Mouse (Mus musculus): ENCODE data around the gene Nat8l. TPM values are rescaled to one million over a fixed set of nuclear protein-coding genes. Genes with fewer than 3 reads are reported as not detected.

The Nat8l gene
- polyA plus RNA-seq, 1 experiment from 2014 or later: 3.2 TPM

DNA sequence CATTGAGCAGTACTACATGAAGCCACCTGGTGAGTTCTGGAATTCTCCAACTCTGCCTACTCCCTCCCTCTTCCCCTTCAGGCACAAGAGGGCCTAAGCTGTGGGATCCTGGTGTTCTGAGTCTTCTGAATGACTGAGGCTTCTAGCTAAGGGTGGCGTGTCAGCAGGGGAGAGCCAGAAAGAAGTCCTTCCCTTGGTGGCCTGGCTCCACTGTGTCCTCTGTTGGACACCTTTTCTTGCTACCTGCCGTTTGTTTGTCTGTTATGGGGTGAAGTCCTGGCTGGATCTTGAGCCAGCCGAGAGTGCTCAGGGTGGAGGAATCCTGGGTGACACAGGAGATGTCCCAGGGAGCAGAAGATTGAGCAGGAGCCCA lies 2.7 kb downstream of the Nat8l start:
- no peaks in the 10 kb centered on the region for H3K9me3 ChIP-seq (ENCODE audit: control insufficient read depth, low read length)
- ATAC-seq (ENCODE audit: low FRiP score, low TSS enrichment) (no peak), DNase-seq (no peak)
- no peaks in the 10 kb centered on the region for H3K27me3 ChIP-seq (ENCODE audit: control insufficient read depth, insufficient read depth, low read length)
- H3K4me1 ChIP-seq (ENCODE audit: control insufficient read depth, insufficient read depth, low read length): peaks cover 29% of the 10 kb centered on the region
- peak overlapping the region; percentile 64 for H3K4me2 ChIP-seq (ENCODE audit: low read length)
- 88% methylated on average over 3 of the region's 3 CpGs for WGBS
- no peak overlapping the region for H3K27ac ChIP-seq (replicated peaks; ENCODE audit: low read depth, low read length)
- H3K9ac ChIP-seq (replicated peaks; ENCODE audit: low read length): peak overlapping the region; percentile 88; the same call in 1 of the 2 replicates
- peaks cover 21% of the 10 kb centered on the region for H3K36me3 ChIP-seq (ENCODE audit: control insufficient read depth, insufficient read depth, low read length)
- peak overlapping the region; percentile 85 for H3K4me3 ChIP-seq (replicated peaks; ENCODE audit: low read depth, low read length)

DNA sequence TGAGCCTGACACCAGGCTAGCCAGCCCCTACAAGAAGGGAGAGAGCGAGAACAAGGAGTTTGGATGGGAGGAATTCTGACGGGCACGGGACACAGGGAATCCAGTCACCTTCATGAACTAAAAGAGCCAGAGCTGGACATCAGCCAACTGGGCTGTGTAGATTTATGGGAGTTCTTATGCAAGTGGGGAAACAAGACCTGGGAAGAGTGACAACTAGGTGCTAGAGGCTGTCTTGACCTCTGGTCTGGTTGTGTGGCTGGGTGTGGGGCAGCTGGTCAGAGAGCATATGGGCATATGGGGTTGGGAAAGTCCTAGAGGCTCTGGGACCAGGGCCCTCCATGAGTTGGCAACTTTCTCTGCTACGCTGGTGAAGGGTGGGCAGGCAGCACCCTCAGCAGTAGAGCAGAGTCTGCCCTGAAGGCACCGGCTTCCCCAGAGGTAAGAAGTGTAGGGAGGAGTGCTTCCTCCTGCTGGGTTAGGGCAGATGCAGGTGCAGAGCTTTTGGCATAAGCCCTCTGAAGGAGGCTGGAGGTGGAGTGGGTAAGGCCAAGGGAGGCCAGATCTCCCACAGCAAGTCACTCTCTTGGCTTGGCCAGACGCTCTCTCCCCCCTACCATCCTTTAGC lies 3.8 kb downstream of the Nat8l start:
- H3K9ac ChIP-seq (replicated peaks; ENCODE audit: low read length): no peak overlapping the region; the same call in 1 of the 2 replicates
- no peak overlapping the region for H3K27ac ChIP-seq (replicated peaks; ENCODE audit: low read depth, low read length)
- no peak for DNase-seq
- WGBS: 90% methylated on average over 6 of the region's 6 CpGs
- no peaks in the 10 kb centered on the region for H3K9me3 ChIP-seq (ENCODE audit: control insufficient read depth, low read length)
- H3K4me2 ChIP-seq (ENCODE audit: low read length): peak overlapping the region; percentile 64
- no peak overlapping the region for H3K4me3 ChIP-seq (replicated peaks; ENCODE audit: low read depth, low read length)
- peaks cover 24% of the 10 kb centered on the region for H3K36me3 ChIP-seq (ENCODE audit: control insufficient read depth, insufficient read depth, low read length)
- H3K4me1 ChIP-seq (ENCODE audit: control insufficient read depth, insufficient read depth, low read length): peaks cover 29% of the 10 kb centered on the region
- ATAC-seq (ENCODE audit: low FRiP score, low TSS enrichment): no peak
- no peaks in the 10 kb centered on the region for H3K27me3 ChIP-seq (ENCODE audit: control insufficient read depth, insufficient read depth, low read length)

DNA sequence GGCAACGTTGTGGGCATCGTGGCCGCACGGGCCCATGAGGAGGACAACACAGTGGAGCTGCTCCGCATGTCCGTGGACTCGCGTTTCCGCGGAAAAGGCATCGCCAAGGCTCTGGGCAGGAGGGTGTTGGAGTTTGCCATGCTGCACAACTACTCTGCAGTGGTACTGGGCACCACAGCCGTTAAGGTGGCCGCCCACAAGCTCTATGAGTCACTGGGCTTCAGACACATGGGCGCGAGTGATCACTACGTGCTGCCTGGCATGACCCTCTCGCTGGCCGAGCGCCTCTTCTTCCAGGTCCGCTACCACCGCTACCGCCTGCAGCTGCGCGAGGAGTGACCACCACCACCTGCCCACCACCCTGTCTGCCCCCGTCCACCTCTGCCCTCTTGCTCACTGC lies 5.0 kb downstream of the Nat8l start:
- ATAC-seq (ENCODE audit: low FRiP score, low TSS enrichment) (no peak), DNase-seq (no peak)
- peaks cover 24% of the 10 kb centered on the region for H3K4me1 ChIP-seq (ENCODE audit: control insufficient read depth, insufficient read depth, low read length)
- no peaks in the 10 kb centered on the region for H3K27me3 ChIP-seq (ENCODE audit: control insufficient read depth, insufficient read depth, low read length)
- WGBS: 98% methylated on average over 25 of the region's 25 CpGs
- H3K36me3 ChIP-seq (ENCODE audit: control insufficient read depth, insufficient read depth, low read length): peaks cover 24% of the 10 kb centered on the region
- no peak overlapping the region for H3K9ac ChIP-seq (replicated peaks; ENCODE audit: low read length)
- H3K4me2 ChIP-seq (ENCODE audit: low read length): no peak overlapping the region
- H3K9me3 ChIP-seq (ENCODE audit: control insufficient read depth, low read length): no peaks in the 10 kb centered on the region
- no peak overlapping the region for H3K27ac ChIP-seq (replicated peaks; ENCODE audit: low read depth, low read length)
- H3K4me3 ChIP-seq (replicated peaks; ENCODE audit: low read depth, low read length): no peak overlapping the region

DNA sequence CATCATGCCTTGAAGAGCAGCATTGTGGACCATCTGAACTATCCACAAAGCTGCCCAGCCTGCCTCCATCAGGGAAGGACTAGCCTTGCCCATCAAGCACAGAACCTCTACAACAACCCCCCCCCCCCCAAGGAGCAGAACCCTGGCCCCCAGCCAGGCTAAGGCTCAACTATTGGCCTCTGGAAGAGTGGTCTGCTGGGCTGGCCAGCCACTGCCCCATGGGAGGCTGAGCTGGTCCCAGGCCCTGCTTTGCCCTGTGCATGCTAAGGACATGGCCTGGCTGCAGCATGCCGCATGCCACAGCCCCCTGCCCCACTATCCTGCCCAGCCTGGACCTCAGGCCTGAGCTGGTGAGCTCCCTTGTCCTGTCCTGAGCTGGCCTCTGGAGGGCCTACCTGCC lies 5.6 kb downstream of the Nat8l start:
- H3K27ac ChIP-seq (replicated peaks; ENCODE audit: low read depth, low read length): no peak overlapping the region
- peaks cover 24% of the 10 kb centered on the region for H3K36me3 ChIP-seq (ENCODE audit: control insufficient read depth, insufficient read depth, low read length)
- DNase-seq (no peak), ATAC-seq (ENCODE audit: low FRiP score, low TSS enrichment) (no peak)
- H3K4me1 ChIP-seq (ENCODE audit: control insufficient read depth, insufficient read depth, low read length): peaks cover 24% of the 10 kb centered on the region
- H3K9me3 ChIP-seq (ENCODE audit: control insufficient read depth, low read length): no peaks in the 10 kb centered on the region
- H3K4me2 ChIP-seq (ENCODE audit: low read length): no peak overlapping the region
- no peak overlapping the region for H3K9ac ChIP-seq (replicated peaks; ENCODE audit: low read length)
- WGBS: 100% methylated on average over 1 of the region's 1 CpGs
- H3K27me3 ChIP-seq (ENCODE audit: control insufficient read depth, insufficient read depth, low read length): no peaks in the 10 kb centered on the region
- H3K4me3 ChIP-seq (replicated peaks; ENCODE audit: low read depth, low read length): no peak overlapping the region

DNA sequence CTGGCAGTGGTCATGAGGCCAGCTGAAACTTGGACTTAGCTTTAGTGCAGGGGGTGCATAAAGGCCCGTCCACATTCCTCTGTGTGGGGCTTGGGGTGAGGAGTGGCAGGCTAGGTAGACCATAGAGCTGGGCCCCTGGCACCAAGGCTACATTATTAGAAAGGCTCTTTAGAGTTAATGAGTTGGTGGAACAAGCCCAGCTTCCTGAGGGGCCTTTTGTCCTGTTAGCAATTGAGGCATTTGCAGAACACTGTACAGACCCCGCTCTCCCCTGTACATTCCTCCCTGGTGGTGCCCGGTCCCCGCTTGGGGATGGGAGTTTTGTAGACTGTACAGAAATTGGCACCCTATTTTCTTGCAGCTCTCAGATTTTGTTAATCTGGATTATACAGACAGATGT lies 6.9 kb downstream of the Nat8l start:
- H3K9ac ChIP-seq (replicated peaks; ENCODE audit: low read length): no peak overlapping the region
- H3K9me3 ChIP-seq (ENCODE audit: control insufficient read depth, low read length): no peaks in the 10 kb centered on the region
- DNase-seq (no peak), ATAC-seq (ENCODE audit: low FRiP score, low TSS enrichment) (no peak)
- no peak overlapping the region for H3K4me3 ChIP-seq (replicated peaks; ENCODE audit: low read depth, low read length)
- no peak overlapping the region for H3K27ac ChIP-seq (replicated peaks; ENCODE audit: low read depth, low read length)
- no peaks in the 10 kb centered on the region for H3K27me3 ChIP-seq (ENCODE audit: control insufficient read depth, insufficient read depth, low read length)
- peaks cover 23% of the 10 kb centered on the region for H3K4me1 ChIP-seq (ENCODE audit: control insufficient read depth, insufficient read depth, low read length)
- H3K4me2 ChIP-seq (ENCODE audit: low read length): no peak overlapping the region
- 92% methylated on average over 4 of the region's 4 CpGs for WGBS
- H3K36me3 ChIP-seq (ENCODE audit: control insufficient read depth, insufficient read depth, low read length): peaks cover 24% of the 10 kb centered on the region

DNA sequence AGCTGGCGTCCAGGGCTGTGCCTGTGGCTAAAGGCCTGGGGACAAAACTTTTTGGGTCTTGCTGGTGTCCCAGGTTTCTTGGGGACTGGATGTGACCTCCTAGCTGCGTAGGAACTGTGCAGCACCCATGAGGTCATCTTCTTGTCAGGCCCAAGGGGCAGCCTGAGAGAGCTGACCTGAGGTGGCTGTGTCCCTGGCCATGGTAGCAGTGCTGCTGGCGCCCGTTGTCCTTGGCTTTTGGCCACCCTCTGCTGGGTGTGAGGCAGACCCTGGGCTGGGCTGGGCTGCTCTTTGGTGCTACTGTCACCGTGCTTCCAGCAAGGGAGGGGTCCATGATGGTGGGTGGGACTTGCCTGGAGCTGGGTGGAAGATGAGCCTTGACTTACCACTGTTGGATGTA lies 8.8 kb downstream of the Nat8l start:
- ATAC-seq (ENCODE audit: low FRiP score, low TSS enrichment) (no peak), DNase-seq (no peak)
- no peak overlapping the region for H3K4me3 ChIP-seq (replicated peaks; ENCODE audit: low read depth, low read length)
- no peaks in the 10 kb centered on the region for H3K27me3 ChIP-seq (ENCODE audit: control insufficient read depth, insufficient read depth, low read length)
- H3K9me3 ChIP-seq (ENCODE audit: control insufficient read depth, low read length): no peaks in the 10 kb centered on the region
- H3K36me3 ChIP-seq (ENCODE audit: control insufficient read depth, insufficient read depth, low read length): peaks cover 24% of the 10 kb centered on the region
- 84% methylated on average over 5 of the region's 5 CpGs for WGBS
- H3K4me1 ChIP-seq (ENCODE audit: control insufficient read depth, insufficient read depth, low read length): peaks cover 3% of the 10 kb centered on the region
- H3K4me2 ChIP-seq (ENCODE audit: low read length): no peak overlapping the region
- no peak overlapping the region for H3K27ac ChIP-seq (replicated peaks; ENCODE audit: low read depth, low read length)
- no peak overlapping the region for H3K9ac ChIP-seq (replicated peaks; ENCODE audit: low read length)

DNA sequence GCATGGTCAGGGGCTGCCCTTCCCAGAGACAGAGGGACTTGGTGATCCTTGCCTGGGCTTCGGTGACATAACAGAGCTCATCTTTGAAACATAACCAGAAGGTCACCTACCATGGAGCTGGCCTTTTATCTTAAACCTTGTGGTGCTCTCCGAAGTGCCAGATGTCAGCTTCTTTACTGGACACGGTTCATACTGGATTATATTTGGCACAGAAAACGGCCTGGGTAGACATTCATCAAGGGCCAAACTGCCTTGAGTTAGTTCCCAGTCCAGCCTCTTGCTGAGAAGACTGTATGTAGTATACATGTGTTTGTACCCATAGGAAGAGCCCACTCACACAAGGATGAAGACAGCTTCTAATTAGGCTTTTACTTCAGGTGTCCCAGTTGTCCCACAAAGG lies 11.0 kb downstream of the Nat8l start:
- Histone ChIP-seq H3K9ac (replicated peaks; ENCODE audit: low read length) (no peak overlapping the region), H3K27ac (replicated peaks; ENCODE audit: low read depth, low read length) (no peak overlapping the region), H3K36me3 (ENCODE audit: control insufficient read depth, insufficient read depth, low read length) (peaks cover 6% of the 10 kb centered on the region), H3K9me3 (ENCODE audit: control insufficient read depth, low read length) (no peaks in the 10 kb centered on the region), H3K27me3 (ENCODE audit: control insufficient read depth, insufficient read depth, low read length) (no peaks in the 10 kb centered on the region), H3K4me2 (ENCODE audit: low read length) (no peak overlapping the region), H3K4me1 (ENCODE audit: control insufficient read depth, insufficient read depth, low read length) (no peaks in the 10 kb centered on the region), H3K4me3 (replicated peaks; ENCODE audit: low read depth, low read length) (no peak overlapping the region)
- ATAC-seq (ENCODE audit: low FRiP score, low TSS enrichment) (no peak), DNase-seq (no peak)
- 87% methylated on average over 4 of the region's 4 CpGs for WGBS

DNA sequence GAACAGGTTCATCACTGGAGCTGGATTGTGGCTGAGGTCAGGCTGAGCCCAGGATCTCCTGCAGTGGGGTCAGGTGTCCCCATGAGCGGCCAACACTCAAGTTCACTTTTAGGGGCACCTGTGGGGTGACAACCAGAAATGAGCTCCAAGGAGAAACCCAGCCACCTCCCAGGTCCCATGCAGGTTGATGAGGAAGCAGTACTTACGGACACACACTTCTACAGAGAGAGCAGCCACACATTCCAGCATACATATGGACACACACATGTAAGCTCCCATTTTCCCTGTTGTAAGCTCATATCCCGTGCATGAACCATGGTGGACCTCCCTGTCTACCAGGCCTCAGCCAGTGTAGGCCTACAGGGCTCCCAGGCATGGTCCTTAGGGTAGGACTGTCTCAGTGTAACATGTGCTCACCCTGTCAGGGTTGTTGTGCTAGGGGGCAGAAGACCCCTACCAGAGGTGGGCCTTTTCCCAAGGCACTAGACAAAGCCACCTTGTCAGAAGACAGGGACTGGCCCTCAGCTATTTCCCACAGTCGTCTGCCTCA lies 11.7 kb downstream of the Nat8l start:
- Histone ChIP-seq H3K36me3 (ENCODE audit: control insufficient read depth, insufficient read depth, low read length) (peaks cover 3% of the 10 kb centered on the region; the same call in 1 of the 2 replicates), H3K27me3 (ENCODE audit: control insufficient read depth, insufficient read depth, low read length) (no peaks in the 10 kb centered on the region), H3K4me3 (replicated peaks; ENCODE audit: low read depth, low read length) (no peak overlapping the region), H3K9me3 (ENCODE audit: control insufficient read depth, low read length) (no peaks in the 10 kb centered on the region), H3K4me1 (ENCODE audit: control insufficient read depth, insufficient read depth, low read length) (no peaks in the 10 kb centered on the region), H3K4me2 (ENCODE audit: low read length) (no peak overlapping the region), H3K27ac (replicated peaks; ENCODE audit: low read depth, low read length) (no peak overlapping the region), H3K9ac (replicated peaks; ENCODE audit: low read length) (no peak overlapping the region)
- DNase-seq (no peak), ATAC-seq (ENCODE audit: low FRiP score, low TSS enrichment) (no peak)
- 88% methylated on average over 4 of the region's 4 CpGs for WGBS

DNA sequence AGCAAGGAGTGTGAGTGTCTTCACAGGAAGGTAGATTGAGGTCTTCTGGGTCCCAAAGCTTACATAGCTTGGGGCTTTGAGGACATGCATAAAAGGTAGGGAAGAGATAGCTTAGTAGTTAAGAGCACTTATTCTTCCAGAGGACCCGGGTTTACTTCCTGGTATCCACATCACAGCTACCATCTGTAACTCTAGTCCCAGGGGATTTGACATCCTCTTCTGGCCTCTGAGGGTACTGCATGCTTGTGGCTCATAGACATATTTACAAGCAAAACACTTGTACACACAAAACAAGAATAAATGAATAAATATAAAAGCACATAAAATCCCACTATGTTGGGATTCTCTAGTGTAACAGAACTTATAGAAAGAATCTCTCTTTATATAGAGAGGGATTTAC lies 18.9 kb downstream of the Nat8l start:
- H3K9ac ChIP-seq (replicated peaks; ENCODE audit: low read length): no peak overlapping the region
- ATAC-seq (ENCODE audit: low FRiP score, low TSS enrichment) (no peak), DNase-seq (peak; percentile 16)
- no peaks in the 10 kb centered on the region for H3K27me3 ChIP-seq (ENCODE audit: control insufficient read depth, insufficient read depth, low read length)
- no peaks in the 10 kb centered on the region for H3K9me3 ChIP-seq (ENCODE audit: control insufficient read depth, low read length)
- 85% methylated on average over 1 of the region's 1 CpGs for WGBS
- no peaks in the 10 kb centered on the region for H3K36me3 ChIP-seq (ENCODE audit: control insufficient read depth, insufficient read depth, low read length)
- no peak overlapping the region for H3K27ac ChIP-seq (replicated peaks; ENCODE audit: low read depth, low read length)
- H3K4me3 ChIP-seq (replicated peaks; ENCODE audit: low read depth, low read length): no peak overlapping the region
- no peaks in the 10 kb centered on the region for H3K4me1 ChIP-seq (ENCODE audit: control insufficient read depth, insufficient read depth, low read length)
- no peak overlapping the region for H3K4me2 ChIP-seq (ENCODE audit: low read length)
